Mouse (Mus musculus): ENCODE data around the gene Rraga.

Rraga gene

DNA sequence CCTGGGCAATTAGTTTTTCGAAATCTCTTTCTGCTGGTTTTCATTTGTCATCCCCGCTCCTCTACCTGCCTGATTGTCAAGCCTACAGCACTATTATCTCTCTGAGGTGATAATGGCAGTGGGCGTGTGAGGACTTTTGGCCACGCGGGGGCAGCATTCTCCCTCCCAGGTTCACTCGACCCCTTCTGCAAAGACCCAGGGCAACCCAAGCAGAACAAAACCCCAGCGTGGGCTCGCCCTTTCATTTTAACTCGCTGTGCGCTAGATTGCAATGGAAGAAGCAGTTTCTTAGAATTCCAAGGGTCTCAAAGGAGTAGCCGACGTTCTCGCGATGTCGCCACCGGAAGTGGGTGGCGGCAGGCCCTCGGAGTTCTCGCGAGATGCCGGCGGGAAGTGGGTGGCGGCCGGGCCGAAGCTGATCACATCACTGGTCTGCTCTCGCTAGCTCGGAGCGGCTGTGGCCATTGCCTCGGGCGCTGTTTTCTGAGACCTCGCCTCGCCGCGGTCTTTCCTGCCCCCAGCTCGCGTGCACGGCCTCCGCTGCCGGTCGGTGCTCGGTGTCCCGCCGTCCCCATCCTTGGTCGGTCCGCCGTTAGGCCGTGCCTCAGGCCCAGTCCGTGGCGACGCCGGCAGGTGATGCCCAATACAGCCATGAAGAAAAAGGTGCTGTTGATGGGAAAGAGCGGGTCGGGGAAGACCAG lies at the start of gene Rraga:
Gene Rraga, plus strand, starts transcription at position 386 of the 701 bp plus-strand sequence.
- DNase-seq: peak; percentile 95

DNA sequence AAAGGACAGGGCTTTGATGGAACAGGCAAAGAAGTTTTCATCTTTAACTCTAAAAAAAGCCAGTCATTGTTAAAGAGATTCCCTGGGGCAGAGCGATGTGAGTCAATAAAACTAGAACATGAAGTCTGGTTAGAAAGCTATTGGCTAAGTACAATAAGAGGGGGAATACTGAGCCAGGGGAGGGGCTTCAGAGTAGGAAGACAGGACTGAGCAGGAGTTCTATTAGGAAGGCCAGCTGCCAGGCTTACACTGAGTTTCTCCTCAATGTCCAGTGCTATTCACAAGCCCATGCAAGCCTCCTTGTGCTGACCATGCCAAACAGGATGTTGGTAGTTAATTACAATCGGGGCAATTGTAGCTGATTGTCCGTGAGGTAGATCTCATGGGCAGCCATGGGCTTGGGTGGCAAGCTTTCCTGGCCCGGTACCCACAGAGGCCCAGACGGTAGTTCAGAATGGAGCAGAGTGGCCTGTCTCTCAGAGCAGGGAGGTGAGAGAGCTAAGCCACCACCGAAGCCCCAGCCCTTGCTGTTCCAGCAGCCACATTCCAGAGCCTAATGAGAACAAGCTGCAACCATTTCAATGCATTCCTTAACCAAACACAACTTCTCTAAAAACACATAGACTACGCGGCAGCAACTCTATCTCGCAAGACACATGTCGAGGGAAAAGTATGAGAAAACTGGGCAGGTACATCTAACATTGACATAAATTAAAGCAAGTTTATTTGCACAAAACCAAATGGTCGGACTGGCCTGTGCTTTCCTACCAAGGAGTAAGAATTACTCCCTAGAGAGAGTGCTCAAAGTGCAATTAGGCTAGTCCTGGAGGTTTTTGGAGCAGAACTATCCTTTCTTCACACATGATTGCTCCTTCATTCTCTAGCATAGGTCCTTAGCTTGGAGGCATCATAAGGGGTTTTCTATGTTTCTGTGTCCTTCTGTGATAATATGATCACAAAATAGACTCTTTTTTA lies 48.0 kb upstream of the Rraga start:
- no peak for DNase-seq

DNA sequence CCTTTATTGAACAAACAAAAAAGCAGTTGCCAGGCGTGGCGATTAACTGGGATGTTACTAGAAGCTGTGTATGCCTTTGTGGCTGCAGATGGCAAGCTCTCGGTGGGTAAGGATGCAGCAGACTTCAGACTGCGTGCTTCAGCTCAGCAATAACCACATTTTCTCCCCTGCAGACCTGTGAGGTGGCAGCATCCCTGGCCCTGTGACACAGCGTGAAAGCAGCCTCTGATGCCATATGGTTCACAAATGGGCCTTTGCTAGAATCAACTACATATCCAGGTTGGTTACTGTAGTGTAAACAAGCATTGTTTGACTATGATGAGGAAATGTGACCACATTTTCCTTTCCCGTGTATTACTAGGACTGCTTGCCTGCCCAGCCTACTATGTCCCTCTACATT lies 46.3 kb upstream of the Rraga start:
- no peak for DNase-seq

GRCm38 (mm10) chr4:86533406-86534090 lies 41.9 kb upstream of the Rraga start:
- no peak for DNase-seq

GRCm38 (mm10) chr4:86534091-86534481 lies 41.4 kb upstream of the Rraga start:
- DNase-seq: no peak

DNA sequence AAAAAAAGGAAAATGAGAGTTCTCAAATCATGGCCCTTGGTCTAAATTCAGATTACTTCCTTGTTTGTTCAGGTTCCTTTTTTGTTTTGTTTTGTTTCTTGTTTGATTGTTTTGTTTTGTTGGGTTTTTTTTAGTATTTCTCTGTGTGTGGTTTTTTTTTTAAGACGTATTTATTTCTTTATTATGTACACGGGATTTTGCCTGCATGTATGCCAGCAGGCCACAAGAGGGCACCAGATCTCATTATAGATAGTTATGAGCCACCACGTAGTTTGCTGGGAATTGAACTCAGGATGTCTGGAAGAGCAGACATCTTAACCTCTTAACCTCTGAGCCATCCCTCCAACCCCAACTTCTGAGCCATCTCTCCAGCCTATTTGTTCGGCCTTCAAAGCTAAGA lies 37.5 kb upstream of the Rraga start:
- DNase-seq: no peak

DNA sequence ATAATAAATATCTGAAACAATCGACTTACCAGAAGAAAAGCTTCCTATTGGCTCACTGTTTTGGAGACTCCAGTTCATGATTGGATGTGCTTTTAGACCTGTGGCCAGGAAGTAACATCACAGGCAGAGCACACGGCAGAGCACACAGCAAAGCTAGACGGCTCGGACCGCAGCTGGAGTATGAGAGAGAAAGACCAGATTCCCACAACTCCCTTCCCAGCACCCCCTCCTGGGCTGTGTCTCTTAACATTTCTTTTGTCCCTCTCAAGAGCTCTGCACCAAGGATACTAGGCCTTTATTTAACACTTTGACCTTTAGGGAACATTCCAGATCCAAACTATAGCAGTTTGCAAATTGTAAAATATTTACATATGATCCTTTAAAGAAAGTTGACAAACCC lies 36.5 kb upstream of the Rraga start:
- no peak for DNase-seq

GRCm38 (mm10) chr4:86541573-86541972 lies 33.9 kb upstream of the Rraga start:
- no peak for DNase-seq

GRCm38 (mm10) chr4:86543999-86544398 lies 31.5 kb upstream of the Rraga start:
- DNase-seq: no peak

GRCm38 (mm10) chr4:86545615-86546014 lies 29.9 kb upstream of the Rraga start:
- no peak for DNase-seq

- no peak for DNase-seq
Measured at GRCm38 (mm10) chr4:86548332-86548731, 27.1 kb upstream of the Rraga start.

- peak; percentile 13 for DNase-seq
Measured at GRCm38 (mm10) chr4:86555035-86555707, 20.3 kb upstream of the Rraga start.

GRCm38 (mm10) chr4:86557371-86557770 lies 18.1 kb upstream of the Rraga start:
- DNase-seq: no peak

- no peak for DNase-seq
Measured at GRCm38 (mm10) chr4:86558228-86558627, 17.2 kb upstream of the Rraga start, which contains the start of gene Saxo1. Gene Saxo1 (minus strand): TSS chr4:86558328.

DNA sequence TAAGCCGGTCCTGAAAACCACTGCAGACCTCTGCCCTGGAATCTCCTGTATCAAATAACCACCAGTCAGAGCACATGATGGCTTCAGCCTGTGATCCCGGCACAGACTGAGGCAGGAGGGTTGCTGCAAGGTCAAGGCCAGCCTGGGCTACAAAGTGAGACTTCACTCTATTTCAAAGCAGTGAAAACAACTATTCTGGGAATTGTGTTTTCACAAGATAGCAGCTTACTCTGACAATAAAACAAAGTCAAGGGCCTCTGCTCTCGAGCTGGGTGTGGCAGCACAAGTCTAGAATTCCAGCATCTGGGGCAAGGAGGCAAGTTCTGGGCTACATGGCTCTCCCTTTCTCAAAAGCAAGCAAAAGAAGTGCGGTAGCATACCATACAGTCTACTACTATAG lies 16.5 kb upstream of the Rraga start:
- DNase-seq: no peak

DNA sequence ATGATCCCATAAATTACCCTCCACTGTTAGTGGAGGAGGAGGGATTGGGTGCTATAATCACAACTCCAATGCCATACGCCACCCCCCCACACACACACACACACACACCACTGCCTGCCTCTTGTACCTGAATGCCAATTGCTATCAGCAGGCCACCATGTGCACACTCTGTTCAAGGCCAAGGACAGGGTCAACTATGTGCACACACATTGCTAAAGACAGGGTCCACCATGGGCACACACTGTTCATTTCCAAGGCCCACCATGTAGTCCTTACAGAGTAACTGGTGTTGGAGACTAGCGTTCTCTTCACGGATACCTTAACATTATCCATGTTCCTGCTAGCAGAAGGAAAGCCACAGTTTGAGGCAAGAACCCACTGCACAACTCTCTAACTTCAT lies 14.4 kb upstream of the Rraga start:
- DNase-seq: no peak

- no peak for DNase-seq
Measured at GRCm38 (mm10) chr4:86574939-86575282, 557 bp upstream of the Rraga start.

DNA sequence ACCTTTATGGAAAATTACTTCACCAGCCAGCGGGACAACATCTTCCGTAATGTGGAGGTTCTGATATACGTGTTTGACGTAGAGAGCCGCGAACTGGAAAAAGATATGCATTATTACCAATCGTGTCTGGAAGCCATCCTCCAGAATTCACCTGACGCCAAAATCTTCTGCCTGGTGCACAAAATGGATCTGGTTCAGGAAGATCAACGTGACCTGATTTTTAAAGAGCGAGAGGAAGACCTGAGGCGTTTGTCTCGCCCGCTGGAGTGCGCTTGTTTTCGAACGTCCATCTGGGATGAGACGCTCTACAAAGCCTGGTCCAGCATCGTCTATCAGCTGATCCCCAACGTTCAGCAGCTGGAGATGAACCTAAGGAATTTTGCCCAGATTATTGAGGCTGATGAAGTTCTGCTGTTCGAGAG lies 663 bp downstream of the Rraga start:
- peak; percentile 48 for DNase-seq

- no peak for DNase-seq
Measured at GRCm38 (mm10) chr4:86576630-86577225, 1.3 kb downstream of the Rraga start.

GRCm38 (mm10) chr4:86580056-86580455 lies 4.6 kb downstream of the Rraga start:
- DNase-seq: no peak

DNA sequence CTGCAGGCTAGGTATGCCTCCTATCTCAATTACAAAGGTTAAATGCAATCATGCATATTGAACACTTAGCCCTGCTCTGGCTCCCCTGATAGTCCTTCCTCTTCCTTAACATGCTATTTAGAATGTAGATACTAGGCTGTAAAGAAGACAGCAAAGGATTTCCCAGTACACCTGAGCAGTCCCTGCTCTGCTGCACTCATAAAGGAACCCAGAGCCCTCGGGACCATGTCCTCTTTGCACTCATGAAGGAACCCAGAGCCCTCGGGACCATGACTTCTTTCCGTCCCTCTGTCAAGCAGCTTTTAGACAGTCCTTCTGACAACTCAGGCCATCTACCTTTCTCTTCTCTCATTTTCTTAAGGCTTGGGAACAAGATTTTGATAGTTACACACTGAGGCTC lies 5.1 kb downstream of the Rraga start:
- DNase-seq: no peak

- DNase-seq: no peak
Measured at GRCm38 (mm10) chr4:86588236-86588635, 12.8 kb downstream of the Rraga start.

Data from right cerebral cortex, adult 18-20 months (tissue).